Mouse (Mus musculus): ENCODE results near the gene Col9a1.

The Col9a1 gene

DNA sequence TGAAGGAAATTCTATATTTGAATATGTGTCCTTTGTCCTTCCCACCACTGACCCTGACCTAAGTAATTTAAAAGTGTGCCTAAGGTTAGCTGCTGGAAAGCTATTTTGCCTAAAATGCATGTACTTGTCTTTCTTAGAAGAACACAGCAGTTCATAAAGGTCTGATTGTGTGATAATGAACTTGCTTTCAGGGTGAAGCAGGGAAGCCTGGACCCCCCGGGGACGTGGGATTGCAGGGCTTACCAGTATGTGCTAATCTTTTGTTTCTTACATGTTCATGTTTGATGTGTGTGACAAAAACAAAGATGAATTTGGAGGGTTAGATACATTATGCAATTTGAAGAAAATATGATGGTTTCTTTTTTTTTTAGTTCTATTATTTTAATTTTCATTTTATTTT is 44.8 kb downstream of the Col9a1 start:
- no peak for ATAC-seq (ENCODE audit: low TSS enrichment)

DNA sequence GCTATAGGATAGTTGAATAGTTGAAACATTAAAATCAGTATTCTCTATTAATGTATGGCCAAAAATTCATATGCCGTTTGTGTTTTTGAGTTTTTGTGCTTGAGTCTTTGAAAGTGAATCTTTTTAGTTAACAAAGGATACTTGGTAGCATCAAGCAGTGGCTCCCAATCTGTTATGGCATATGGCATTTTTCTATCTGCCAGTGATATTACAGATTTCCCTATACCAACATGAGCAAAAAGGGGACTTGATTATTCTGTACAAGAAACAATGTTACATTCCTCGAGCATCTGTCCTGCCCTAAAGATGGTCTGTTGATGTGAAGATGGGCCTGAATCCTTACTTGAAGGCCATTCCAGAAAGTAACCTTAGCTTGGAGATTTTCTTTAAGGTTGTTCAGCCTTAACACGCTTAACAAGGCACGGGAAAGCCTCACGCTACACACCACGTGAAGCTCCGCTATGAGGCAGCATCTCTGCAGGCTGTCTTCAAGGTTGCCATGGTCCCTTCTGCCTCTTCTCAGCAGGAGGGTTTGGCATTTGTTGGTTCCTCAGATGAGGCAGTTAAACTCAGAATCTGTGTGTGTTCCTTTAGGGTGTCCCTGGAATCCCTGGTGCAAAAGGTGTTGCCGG is 45.7 kb downstream of the Col9a1 start:
- ATAC-seq (ENCODE audit: low TSS enrichment), result no peak

DNA sequence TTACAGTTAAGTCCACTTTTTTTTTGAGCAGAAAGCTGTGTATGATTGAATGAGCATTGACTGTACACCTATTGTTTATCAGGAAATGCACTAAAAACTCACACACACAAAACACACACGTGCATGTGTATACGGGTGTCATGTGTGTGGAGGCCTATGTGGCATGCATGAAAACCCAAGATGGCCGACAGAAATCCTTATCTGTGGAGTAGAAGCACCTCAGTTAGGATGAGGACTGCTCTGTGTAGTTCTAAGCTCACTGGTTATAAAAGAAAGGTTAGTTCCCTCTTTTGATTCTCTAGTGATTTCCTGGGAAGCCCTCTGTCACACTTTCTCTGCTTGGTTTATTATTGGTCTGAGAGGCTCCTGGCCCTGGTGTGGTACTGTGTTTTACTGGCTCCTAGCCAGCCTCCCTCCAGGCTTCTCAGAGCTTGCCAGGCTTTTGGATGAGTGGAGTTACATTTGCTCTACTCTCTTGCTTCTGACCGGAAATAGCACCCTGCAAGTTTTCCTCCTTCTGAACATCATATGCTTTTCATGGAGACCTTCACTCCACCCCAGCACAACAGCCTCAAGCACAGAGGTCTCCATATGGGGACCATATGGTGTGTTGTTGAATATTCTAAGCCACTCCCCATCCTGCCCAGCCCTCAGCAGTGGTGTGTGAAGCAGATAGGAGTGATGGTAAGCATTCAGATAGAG is 48.6 kb downstream of the Col9a1 start:
- ATAC-seq (ENCODE audit: low TSS enrichment), result peak; percentile 35

DNA sequence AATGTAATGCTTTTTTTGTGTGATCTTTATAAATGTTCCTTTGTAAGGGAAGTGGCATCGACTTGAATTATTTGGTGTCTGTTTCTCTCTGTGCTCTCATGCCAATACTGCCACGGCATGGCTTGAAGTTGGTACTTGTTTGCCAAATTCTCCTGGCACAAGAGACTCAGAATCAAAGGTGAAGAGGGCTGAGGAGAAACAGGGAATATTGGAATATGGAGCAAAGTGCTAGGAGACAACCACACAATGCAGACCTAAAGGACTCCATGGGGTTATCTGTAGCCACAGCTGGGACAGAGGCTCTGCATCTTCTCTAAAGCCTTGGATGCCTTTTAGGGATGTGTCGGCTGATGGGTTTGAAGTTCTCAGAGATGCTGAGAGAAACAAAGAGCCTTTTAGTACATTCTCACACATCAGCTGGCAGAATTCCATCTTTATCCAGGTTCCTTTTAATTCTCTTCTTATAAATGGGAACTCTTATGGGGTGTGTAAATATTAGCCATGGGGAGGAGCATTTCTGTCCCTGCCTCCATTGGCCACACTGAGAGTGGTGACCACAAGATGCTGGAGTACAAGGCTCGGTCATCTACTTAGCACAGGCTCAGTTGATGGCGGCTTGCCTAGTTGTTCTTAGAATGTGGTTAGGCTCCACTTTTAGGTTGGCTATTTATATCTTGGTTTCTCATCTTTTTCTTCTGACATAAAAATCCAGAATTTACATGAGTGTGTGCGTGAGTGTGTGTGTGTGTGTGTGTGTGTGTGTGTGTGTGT is 49.7 kb downstream of the Col9a1 start:
- ATAC-seq (ENCODE audit: low TSS enrichment), result peak; percentile 13; the same call in 1 of the 2 replicates

DNA sequence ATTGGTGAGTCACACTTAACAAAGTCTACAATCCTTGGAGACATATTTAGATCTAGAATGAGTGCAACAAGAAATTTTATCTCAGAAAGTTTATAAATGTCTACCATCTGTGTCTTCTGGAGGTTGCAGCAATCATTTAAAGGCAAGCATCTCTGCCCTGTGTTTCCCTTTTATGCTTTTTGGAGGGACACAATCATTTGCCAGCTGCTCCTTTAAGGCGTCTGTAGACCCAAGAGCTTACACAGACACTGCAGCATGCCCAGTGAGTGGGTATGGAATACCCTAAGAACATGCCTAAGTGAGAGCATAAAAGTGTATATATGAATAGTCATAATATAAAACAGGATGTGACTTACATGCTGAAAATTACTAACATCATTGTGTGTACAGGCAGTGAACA is 52.1 kb downstream of the Col9a1 start:
- peak; percentile 63 for ATAC-seq (ENCODE audit: low TSS enrichment)

DNA sequence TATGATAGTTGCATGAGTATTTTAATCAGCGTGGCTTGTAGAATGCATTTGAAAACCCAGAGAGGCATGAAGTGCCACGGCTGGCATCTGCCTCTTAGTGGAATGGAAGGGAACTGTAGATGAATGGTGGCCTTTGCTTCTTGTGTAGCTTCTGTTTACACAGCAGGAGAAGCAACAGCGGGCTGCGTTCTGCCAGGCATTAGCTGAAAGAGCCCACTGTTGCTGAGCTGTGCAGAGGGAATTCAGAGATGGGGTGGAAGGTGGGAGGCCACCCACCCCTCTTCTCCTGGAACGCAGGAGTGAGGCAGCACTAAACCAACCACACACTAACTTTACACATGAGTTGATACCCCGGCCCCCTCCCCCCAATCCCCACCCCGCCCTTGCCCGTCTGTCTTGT is 53.0 kb downstream of the Col9a1 start:
- ATAC-seq (ENCODE audit: low TSS enrichment), result peak; percentile 32

DNA sequence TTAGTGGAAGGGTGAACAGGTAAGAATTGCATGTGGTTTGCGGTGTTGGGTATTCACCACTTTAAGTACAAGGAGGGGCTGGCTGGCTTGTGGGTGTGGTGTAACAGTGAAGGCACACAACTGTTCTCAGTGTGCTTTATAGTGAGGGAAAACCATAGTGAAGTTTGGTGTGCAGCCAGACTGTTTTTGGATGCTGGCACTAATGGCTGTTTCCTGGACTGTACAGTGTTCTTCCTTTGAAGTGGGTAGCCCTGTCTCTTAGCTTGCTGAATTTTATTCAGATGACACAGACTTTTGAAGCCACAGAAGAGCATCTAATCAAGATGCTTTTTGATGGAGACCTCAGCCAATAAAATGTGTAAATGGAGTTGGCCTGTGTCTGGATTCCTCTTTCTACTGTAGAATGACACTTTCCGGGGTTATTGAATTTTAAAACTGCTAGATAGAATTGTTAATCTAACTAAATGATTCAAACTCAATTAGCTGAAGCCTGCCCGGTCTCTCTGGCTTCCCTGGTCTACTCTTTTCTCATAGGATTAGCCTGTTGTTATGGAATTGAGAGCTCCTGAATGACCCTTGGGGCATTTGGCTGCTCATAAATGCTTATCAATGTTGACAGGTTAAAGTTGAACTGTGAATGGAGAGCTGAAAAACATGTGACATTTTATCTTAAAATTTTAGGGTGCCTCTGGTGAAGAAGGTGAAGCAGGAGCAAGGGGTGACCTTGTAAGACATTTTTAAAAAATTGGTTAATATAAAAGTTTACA is 54.3 kb downstream of the Col9a1 start:
- no peak for ATAC-seq (ENCODE audit: low TSS enrichment)

DNA sequence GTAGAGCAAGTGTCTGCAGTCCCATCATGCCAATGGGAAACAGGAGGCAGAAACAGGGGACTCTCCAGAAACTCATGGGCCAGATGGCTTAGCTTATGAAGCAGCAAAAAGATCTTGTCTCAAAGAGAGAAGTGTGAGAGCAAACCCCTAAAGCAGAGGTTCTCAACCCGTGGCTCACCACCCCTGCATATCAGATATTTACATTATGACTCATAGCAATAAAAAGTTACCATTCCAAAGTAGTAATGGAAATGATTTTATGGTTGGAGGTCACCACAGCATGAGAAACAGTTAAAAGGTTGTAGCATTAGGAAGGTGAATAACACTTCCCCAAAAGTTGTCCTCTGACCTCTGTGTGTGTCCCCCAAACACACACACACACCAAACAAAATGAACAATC is 58.9 kb downstream of the Col9a1 start:
- no peak for ATAC-seq (ENCODE audit: low TSS enrichment)

DNA sequence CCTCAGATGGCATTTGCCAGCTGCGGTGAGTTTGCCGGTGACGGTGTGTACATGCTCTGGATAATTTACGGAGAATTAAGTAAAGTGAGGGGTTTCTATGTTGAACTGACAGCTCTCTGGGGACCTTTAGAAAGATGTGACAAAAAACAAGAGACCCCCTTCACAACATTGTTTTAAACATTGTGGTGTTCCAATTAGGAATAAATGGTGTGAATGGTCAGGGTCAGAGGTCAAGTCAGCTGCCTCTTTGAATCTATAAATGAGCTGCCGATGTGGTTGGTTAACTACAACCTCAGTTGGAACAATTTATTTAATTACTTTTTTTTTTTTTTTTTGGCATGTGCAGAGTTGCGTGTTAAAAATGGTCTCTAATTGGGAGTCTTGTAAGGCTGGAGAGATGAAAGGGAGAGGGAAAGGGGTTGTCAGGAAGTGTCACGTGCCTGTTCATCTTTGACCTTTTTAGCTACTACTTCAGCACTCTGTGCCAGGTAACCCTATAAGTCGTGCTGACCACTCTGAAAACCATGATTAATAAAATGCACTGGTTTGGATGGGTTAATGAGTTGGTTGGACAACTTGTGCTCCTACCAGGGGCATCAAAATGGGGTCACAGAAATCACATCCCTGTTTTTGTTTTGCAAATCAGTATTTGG is 62.8 kb downstream of the Col9a1 start:
- no peak for ATAC-seq (ENCODE audit: low TSS enrichment)

DNA sequence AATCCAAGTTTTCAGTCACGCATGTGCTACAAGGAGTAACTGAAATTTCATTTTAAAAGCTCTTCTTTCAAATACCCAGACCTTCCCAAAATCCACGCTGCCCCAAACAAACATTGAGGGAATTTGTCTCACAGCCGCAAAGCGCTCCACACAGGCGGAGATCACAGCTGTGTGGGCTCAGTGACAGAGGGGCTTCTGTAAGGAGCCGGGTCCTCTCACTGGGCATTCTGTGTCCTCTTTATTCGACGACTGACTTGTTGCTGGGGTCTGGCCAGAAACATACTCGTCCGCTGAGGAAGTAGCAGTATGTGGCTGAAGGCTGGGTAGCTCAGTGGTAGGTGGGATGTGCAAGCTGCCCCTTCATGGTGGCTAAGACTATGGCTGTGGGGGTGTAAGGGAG is 67.5 kb downstream of the Col9a1 start:
- no peak for ATAC-seq (ENCODE audit: low TSS enrichment)

DNA sequence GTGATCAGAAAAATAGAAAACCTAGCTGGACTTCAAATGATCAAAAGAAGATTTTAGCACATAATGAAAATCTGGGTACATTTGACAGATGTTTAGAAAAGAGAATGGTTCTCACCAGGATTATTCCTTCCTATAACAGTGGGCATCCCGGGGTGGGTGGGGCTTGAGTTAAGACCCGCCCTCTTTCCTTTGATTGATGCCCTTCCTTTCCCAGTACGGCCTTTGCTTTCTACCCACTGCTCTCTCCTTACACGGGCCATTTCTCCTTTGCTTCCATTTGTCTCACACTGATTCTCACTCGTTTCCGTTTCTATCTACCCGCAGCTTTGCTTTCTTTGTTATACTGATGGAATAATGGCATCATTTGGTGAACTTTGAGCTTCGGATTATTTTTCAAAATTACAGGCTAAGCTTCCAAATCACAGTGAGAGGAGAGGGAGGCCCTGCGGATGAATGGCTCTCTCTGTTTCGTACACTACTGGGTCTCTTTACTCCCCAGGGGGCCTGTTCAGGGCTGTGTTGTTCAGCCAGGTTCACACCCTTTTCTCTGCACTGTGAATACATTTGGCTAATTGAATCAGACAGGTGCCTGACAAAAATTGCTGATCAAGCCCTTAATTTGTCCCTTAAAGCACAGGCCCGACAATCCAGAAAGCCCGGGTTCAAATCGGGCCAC is 68.4 kb downstream of the Col9a1 start:
- no peak for ATAC-seq (ENCODE audit: low TSS enrichment)

DNA sequence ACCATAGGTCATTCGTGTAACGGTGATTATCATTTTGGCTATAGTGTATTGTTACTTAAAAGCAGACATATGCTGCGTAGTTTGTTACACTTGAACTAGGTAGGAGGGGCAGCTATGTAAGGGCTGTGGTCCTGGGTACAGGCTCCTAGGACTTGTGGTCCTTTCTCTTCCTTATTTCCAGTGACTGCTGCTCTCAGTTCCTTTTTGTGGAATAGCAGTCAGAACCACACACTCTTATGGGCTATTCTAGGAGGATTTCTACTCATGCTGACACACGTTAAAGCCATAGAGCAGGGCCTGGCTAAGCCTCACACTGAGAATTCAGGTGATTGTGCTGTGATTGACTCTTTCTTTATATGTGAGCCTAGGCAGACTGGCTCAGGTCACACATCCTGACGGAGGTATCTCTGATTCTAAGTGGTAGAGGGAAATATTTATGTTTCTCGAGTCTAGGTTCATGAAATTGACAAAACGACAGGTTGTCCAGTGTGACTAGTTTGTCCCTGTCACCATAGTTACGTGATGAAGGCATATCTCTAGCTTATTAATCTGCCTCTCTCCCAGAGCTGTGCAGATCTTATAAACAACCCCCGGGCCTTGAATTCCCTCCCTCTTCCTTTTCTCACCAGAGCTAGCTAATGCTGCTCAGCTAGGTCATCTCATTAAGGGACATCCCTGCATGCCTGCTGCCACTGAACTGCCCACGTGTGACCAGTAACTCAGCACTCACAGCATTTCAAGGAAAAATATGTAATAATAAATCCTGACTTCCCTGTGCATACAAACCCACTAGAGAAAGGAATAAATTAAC is 71.1 kb downstream of the Col9a1 start:
- ATAC-seq (ENCODE audit: low TSS enrichment), result peak; percentile 28

DNA sequence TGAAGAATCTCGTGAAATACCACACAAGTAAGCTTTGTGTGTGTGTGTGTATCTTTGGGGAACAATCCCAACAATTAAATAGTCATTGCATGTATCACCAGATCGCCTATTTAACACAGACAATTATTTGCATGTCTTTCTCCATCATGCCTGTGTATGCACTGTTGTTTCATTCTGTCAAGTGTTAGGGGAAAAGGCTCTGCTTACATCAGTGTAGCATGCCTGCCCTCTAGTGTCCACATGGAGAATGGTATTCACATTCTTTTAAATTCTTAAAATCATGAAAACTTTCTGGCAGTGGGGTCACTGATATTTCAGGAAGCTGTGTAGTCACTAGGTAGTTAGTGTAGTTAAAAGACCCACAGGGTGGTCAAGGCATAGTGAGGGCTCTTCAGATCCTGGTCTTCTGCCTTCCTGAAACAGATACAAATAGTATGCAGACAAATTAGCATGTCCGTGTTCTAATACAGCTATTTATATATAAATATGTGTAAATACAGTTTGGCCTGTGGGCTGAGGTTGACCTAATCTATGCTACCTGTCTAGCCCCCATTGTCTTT is 71.8 kb downstream of the Col9a1 start:
- peak; percentile 92 for ATAC-seq (ENCODE audit: low TSS enrichment)

DNA sequence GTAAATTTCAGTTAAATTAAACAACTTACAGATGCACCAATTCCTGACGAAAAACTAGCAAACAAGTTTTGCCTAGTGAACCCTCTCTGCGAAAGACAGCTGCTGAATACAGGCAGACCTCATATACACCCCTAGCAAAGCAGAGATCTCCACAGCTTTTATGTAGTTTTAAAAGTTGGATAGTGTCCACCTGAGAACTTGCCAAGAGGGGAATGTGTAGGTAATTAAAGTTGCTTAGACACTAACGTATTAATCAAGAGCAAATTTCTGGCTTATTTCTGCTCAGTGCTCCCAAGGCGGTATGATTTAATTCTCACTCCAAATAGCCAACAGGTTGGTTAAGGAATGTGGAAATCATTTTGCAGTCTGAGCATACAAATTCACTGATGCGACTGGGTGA is 80.6 kb downstream of the Col9a1 start:
- no peak for ATAC-seq (ENCODE audit: low TSS enrichment)

DNA sequence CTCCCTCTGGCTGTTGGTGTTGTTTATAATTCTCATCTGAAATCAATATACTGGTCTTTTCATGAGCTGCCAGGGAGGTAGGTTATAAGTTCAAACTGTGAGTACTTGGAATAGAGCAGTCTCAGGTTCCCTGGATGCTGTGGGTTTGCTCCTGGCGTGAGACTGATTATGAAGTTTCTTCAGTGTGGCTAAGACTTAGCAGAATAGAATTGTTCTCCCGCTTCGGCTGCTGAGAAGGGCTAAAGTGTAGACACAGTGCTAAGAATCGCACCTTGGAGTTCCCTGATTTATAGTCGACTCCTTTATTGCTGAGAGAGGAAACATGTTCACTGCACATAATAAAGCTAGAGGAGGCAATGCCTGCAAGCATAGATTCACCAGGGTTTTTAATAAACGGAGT is 82.0 kb downstream of the Col9a1 start:
- ATAC-seq (ENCODE audit: low TSS enrichment), result no peak

DNA sequence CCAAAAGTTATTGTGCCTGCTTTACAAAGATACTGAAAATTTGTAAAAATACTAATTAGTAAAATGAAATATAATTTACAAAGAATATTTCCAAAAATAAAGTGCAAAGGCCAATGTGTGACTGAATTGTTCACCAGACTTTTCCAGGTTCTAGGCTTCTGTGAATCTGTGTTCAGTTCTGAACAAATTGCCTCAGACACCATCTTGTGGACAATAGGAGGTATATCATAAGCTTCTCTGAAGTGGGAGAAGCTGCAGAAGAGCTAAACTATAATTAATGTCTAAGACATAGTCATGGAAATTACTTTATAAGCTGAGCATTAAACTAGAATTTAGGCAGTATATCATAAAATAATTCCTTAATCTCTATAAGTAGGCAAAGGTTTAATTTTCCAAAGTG is 83.8 kb downstream of the Col9a1 start:
- ATAC-seq (ENCODE audit: low TSS enrichment), result 0 out of 2 replicates have a peak, but pooled peaks have one; percentile 62

DNA sequence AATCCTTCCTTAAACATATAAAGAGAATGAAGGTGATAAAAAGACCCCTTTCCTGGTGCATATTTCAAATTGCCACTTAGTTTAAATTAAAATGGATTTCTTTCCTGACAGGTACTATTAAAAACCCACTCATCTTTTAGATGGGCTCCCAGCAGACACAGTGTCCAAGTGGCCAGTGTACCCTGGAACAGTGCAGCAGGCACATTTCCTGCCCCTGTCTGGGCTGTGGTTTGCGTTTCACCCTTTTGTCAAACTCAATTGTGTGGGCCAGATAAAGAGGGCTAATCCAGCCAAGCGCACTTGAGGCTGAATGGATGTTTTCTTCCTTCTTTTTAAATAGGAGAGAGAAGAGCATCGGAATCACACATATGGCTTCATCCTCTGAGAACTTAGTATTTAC is 89.6 kb downstream of the Col9a1 start:
- ATAC-seq (ENCODE audit: low TSS enrichment), result no peak

DNA sequence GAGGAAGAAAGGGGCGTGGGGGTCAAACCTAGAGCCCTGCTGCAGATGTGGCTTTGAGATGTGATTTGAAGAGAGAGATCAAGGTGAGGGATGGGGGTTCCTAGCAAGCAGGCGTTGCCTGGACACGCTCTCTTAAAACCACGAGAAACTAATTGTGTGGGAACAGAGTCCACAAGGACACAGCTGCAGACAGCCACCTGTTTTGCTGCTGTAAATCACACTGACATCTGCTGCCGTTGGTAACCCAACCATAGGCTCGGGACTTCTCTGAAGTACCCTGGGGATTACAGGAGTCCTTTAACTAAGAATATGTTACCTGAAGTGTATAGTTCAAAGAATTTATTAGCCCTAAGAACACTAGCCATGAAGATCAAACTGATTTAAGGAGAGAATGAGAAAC is 109.0 kb downstream of the Col9a1 start:
- ATAC-seq (ENCODE audit: low TSS enrichment), result no peak

DNA sequence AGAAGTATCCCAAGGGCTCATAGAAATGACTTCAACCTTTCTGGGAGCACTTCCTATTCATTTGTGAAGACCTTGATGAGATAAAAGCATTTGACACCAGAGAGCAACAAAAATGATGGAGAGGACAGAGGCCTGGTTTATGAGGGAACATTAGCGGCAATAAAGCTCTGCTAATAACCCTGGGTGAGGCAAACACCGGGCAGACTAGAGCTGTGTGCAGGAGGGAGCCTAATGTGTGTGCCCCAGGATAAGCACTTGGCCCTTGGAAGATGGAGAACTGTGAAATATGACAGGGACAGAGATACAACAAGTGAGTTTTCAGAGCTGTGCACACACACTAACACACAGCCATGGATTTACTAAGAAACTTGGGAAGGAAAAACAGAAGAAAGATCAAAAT is 115.1 kb downstream of the Col9a1 start:
- no peak for ATAC-seq (ENCODE audit: low TSS enrichment)

Measured in frontal cortex, adult (tissue).